Mouse (Mus musculus): ENCODE data around the gene Dll3.

DNA sequence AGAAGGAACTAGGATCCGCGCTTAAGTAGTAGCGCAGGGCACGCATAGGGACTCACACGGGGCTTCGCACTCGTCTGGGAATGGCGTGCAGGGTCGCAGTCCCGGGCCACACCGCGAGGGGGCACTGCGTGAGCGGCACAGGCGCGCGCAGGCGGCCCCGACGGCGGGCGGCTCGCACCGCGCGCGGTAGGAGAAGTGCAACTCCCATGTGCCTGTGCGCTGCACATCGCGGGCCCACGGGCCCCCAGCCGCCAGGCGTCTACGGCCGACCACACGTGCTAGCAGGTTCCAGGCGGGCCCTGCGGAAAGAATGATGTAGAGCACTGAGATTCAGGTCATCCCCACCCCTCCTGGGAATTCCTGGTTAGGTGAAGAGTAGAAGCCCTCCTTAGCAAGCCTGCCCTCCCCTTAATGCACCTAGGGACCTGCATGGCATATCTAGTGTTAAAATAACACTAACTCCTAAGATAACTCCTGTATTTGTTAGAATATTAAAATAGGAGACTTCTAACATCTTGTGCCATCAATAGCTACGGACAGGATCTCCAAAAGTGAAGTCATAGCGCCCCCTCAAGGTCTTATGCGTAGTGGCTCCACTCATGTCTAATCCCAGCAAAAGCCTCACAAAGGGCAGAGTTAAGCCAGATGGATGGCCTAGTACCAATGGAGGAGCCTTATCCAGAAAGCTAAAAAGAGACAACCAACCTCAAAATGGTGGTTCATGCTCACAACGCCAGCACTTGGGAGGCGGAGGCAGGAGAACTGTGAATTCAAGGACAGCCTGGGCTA, 3.0 kb downstream of the Dll3 start:
- no peak for TF ChIP-seq CTCF (IDR thresholded peaks at IDR 0.05; ENCODE audit: extremely low read depth, insufficient read depth, insufficient read length, insufficient replicate concordance)
- TF ChIP-seq POLR2A (IDR thresholded peaks at IDR 0.05; ENCODE audit: low read depth, low read length) = no peak

All from spleen, adult 2 months (tissue).